Mouse (Mus musculus) embryonic fibroblast, embryonic 13.5 days (primary cell): Measurements from ENCODE around the gene Ulk2.

Experiments used
- CTCF ChIP-seq: IDR thresholded peaks from 2 replicates; pipeline ENCODE4 v1.5.1; 2011; ENCODE audit warnings: mild to moderate bottlenecking, control low read depth, low read length, moderate library complexity, borderline replicate concordance; ENCODE audit not compliant: insufficient read depth
- POLR2A ChIP-seq: IDR thresholded peaks from 2 replicates; pipeline ENCODE4 v1.6.1; 2011; ENCODE audit warnings: low read depth, mild to moderate bottlenecking, control low read depth, low read length, moderate library complexity

GRCm38 (mm10) chr11:61732672-61733071, 122.2 kb downstream of the Ulk2 start:
- TF ChIP-seq CTCF: no peak
- TF ChIP-seq POLR2A: no peak
